Mouse (Mus musculus): Measurements from ENCODE around the gene Lyst.

Lyst gene

GRCm38 (mm10) chr13:13573572-13574257, 16.5 kb upstream of the Lyst start:
- DNase-seq (ENCODE audit: low spot score in 2 of 2): peak in 1 of 2 experiments; percentile 18

DNA sequence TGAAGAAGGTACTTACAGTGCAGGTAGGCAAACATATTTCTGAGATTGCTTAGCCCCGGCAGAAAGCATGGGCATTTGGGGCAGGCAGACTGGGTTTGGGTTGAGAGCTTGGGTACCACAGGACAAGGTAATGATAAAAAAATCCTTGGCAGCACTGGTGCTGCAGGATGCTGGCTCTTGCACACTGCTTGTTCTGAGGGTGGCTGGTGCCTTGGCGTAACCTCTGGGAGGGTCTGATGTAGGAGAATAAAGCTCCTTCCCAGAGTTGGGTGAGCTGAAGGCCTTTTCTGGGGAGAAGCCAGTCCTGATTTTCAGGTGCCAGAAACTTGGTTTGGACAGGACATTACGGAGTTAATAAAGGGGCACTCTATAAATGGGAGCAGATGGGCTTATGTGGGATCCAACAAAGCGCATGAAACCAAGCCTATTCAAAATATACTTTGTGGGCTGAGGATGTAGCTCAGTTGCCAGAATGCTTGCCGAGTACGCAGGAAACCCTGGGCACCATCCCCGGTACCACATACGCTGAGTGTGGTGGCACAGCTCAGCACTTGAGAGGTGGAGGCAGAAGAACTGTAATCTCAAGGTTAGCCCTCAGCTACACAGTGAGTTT, 15.8 kb upstream of the Lyst start:
- DNase-seq (ENCODE audit: low spot score in 2 of 2): no peak

DNA sequence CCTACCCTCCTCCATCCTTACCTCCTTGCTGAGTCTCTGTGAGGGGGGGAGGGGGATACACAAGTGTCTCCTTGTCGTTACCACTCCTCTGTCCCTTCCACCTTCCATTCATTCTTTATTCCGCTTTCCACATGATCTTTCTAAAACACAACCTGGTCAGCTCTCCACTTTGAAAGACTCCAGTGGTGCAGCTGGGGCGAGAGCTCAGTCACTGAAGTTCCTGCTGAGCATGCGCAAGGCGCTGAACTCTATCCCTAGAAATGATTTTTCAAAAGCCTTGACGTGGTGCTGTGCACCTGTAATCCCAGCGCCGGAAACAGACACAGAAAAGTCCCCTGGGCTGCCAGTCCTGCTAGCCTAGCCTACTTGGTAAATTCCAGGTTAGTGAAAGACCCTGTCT, 15.1 kb upstream of the Lyst start:
- no peak for DNase-seq (ENCODE audit: low spot score in 2 of 2)

DNA sequence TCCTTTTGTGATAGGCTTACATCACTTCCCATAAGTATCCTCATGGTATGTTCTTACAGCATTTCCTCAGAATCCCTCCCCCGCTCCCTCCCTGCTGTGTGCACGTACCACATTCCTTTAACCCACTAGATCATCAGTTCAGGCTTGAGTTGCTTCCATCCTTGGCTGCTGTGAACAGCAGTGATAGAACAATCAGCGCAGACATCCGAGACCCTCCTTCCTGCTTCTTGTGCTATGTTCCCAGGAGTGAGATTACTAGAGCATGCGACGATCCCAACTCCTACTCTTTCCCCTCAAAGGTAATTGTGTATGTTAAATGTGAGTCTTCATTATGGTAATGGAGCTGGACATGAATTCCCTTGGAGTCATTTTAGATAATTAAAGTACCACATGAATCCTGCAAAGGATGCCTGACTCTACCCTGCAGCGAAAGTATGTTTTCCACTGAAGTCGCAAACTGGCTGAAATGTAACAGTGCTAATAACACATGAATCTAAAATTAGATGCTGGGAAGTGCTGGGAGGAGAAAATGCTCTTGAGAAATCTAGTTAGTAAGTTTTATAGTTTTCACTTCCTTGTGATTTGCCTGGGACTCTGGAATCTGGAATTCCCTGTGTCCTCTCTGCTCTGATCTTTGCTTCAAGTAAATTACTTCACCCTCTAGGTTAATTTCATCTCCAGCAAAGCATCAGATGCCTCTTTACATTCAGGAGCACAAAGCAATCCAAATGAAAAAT, 13.6 kb upstream of the Lyst start:
- DNase-seq (ENCODE audit: low spot score in 2 of 2): no peak

GRCm38 (mm10) chr13:13581988-13582387, 8.2 kb upstream of the Lyst start:
- no peak for DNase-seq (ENCODE audit: low spot score in 2 of 2)

GRCm38 (mm10) chr13:13583473-13583872, 6.7 kb upstream of the Lyst start:
- no peak for DNase-seq (ENCODE audit: low spot score in 2 of 2)

- DNase-seq (ENCODE audit: low spot score in 2 of 2): no peak
These were observed 2.5 kb upstream of the Lyst start for GRCm38 (mm10) chr13:13587653-13588184.

- DNase-seq (ENCODE audit: low spot score in 2 of 2): no peak
These were observed 1.7 kb upstream of the Lyst start for GRCm38 (mm10) chr13:13588518-13588917.

GRCm38 (mm10) chr13:13589032-13589431, 1.2 kb upstream of the Lyst start:
- DNase-seq (ENCODE audit: low spot score in 2 of 2): no peak

DNA sequence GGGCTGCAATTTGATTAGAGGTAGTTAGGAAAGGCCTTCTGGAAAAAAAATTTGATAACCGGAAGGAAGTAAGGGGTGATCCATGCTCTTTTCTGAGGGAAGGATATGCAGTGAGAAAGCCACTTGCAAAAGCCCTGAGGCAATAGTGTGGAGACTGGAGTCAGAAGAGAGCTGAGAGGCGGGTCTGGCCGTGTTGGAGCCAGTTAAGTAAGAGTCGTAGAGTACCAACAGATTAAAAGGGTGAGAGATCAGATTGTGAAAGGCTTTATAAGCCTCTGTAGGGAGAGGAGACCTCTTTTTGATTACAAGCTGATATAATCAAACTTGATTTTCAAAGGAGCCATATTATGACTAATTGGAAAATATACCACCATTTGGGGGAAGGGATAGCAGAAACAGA, 1.7 kb downstream of the Lyst start:
- DNase-seq (ENCODE audit: low spot score in 2 of 2): no peak

DNA sequence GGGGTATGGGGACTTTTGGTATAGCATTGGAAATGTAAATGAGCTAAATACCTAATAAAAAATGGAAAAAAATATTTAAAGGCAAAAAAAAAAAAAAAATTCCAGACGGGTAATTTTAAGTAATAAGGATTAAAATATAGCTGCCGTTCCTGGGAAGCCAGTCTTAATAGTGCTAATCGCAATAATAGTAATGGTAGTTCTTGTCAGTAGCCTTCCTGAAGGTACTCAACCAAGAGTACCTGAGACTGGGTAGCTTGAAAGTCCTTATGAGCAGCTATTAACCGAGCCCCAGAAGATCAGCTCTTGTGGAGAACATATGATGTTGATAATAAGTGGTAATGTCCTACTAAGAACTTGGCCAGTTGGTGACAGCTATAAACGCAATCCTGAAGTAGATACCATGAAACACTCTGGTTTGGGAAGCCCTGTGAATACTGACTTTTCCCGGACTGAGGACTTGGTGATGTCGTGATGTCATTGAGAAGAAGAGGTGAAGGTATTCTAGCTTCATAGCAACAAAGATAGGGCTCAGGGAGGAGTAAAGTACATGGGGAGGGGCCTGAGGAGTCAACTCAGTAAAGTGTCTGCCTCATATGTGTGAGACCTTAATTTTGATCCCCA, 6.3 kb downstream of the Lyst start:
- DNase-seq (ENCODE audit: low spot score in 2 of 2): no peak

DNA sequence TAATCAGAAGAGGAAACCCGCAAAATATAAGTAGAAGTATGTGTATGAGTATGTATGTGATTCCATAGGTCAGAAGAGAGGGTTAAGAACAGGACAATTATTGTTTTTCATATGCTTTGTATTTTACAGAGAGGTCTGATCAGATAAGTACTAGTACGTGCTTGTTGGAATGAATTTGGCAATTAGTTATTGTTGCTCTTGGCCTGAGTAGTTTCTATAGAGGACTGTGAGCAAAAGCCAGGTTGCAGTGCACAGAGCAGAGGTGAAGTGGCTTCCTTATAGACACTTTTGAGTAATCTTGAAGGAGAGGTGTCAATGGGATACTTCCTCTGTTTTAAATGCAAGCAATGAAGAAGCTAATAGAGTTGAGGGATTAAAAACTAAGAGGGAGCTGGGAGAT, 7.7 kb downstream of the Lyst start:
- no peak for DNase-seq (ENCODE audit: low spot score in 2 of 2)

- no peak for DNase-seq (ENCODE audit: low spot score in 2 of 2)
These were observed 11.2 kb downstream of the Lyst start for GRCm38 (mm10) chr13:13601407-13601806.

- no peak for DNase-seq (ENCODE audit: low spot score in 2 of 2)
These were observed 16.0 kb downstream of the Lyst start for GRCm38 (mm10) chr13:13606149-13606548.

GRCm38 (mm10) chr13:13608311-13608710, 18.1 kb downstream of the Lyst start:
- no peak for DNase-seq (ENCODE audit: low spot score in 2 of 2)

DNA sequence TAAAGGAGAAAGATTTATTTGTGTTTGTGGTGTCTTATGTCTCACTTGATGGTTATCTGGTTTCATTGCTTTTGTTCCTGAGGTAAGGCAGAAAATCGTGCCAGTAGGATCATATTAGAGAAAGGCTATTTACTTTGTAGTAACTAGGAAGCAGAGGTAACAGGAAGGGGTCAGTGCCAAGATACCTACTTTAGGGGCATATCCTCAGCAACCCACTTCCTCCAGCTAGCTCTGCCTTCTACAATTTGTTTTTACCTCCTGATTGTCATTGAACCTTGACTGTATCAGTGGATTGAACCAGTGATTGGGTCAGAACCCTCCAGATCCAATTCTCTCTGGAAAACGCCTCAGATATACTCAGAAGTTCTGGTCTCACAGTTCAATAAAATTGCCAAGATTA, 19.5 kb downstream of the Lyst start:
- DNase-seq (ENCODE audit: low spot score in 2 of 2): no peak

GRCm38 (mm10) chr13:13612882-13613281, 22.7 kb downstream of the Lyst start:
- DNase-seq (ENCODE audit: low spot score in 2 of 2): no peak

DNA sequence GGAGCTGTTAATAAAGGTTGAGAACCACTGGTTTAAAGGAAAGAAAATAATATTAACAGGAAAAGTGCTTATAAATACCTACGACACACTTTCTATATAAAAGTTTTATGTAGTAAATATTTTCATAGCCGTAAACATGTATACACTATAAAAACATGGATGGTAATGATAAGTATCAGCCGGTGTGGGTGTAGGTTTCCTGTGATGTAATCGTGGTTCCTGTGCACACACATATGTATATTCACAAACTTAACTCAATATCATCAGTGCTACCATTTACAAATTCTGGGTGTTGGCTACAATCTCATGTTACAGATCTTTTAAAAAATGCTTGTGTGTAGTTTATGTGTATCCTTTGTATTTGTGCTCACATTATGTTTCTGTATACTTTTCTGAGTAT, 24.0 kb downstream of the Lyst start:
- no peak for DNase-seq (ENCODE audit: low spot score in 2 of 2)

- DNase-seq (ENCODE audit: low spot score in 2 of 2): no peak
These were observed 31.3 kb downstream of the Lyst start for GRCm38 (mm10) chr13:13621456-13621855.

DNA sequence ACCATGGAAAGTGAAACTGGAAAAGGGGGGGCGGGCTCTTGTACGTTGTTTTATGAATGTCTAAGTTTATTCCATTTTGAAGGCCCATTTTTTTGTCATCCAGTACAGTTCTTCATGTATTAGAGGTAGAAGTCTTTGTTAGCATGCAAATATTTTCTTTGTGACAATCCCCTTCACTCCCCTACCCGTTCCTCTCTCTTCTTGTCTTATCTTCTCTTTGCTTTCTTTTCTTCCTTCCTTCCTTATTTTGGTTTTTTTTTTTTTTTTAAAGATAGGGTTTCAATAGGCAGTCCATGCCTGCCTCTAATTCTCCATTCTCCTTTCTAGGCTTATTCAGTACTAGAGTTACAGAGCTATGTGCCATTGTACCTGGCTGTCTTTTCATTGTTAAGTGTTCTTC, 32.4 kb downstream of the Lyst start:
- DNase-seq (ENCODE audit: low spot score in 2 of 2): no peak

DNA sequence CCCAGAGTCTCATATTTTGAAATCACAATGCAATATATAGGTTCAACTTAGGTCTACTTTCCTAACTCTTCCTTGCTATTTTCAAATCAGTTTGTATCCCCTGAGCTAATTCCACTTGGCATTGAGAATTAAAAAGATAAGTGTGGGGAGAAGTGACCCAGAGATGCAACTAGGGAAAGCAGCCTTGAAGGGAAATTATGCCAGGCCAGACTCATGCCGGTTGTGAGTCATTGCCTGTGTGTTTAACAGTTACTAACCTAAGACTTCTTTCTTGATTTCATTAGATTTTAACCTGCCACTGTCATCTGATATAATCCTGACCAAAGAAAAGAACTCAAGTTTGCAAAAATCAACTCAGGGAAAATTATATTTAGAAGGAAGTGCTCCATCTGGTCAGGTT, 43.5 kb downstream of the Lyst start:
- DNase-seq (ENCODE audit: low spot score in 2 of 2): no peak

- no peak for DNase-seq (ENCODE audit: low spot score in 2 of 2)
These were observed 44.5 kb downstream of the Lyst start for GRCm38 (mm10) chr13:13634706-13635105.
